Mouse (Mus musculus) brown adipose tissue, adult 24 weeks (tissue): ENCODE measurements around the gene Epm2aip1. TPM values are rescaled to one million over a fixed set of nuclear protein-coding genes. Genes with fewer than 3 reads are reported as not detected.

ENCODE experiments used
- polyA plus RNA-seq: library from polyadenylated mRNA; stranded (reverse); fragments of >200 nt; gene quantifications from 2 replicates; pipeline ENCODE4 v1.2.4, GENCODE M21; 2012; ENCODE audit not compliant: missing spikeins, insufficient read depth, insufficient read length

The Epm2aip1 gene
- polyA plus RNA-seq, 1 experiment: 9.2 TPM

Other genes with a start within 250 kb of the Epm2aip1 start
- 1.3 and 1.6 TPM in 2 replicates for gene Ccrl2, start 214.4 kb upstream of the Epm2aip1 start, polyA plus RNA-seq
- gene Lrrfip2, start 154.3 kb upstream of the Epm2aip1 start, polyA plus RNA-seq: 36.9 and 43.5 TPM in 2 replicates
- 10.0 and 10.5 TPM in 2 replicates for gene Mlh1, start 138 bp upstream of the Epm2aip1 start, polyA plus RNA-seq
- not detected in 2 replicates for gene Trank1, start 39.8 kb downstream of the Epm2aip1 start, polyA plus RNA-seq
- gene Dclk3, start 167.2 kb downstream of the Epm2aip1 start, polyA plus RNA-seq: 0.50 TPM in 1 of 2 replicates, not detected in the other